In genomic region chr16:11468533-11469179, GRCm38 (mm10) we compare ENCODE assay signal across 7 mouse cellular contexts.
A peak's percentile ranks its signal among the peaks of the same experiment; 100 is the strongest.
DNase-seq lines count a peak whose midpoint lies in the region; ATAC-seq and TF ChIP-seq lines count a peak whose summit lies in the region.

No protein-coding gene starts in this region.

- H3K27ac ChIP-seq in forebrain, embryonic 14.5 days (ENCODE audit: low read depth, low read length): no peak overlapping the region
- H3K27ac ChIP-seq in hindbrain, embryonic 12.5 days: no peak overlapping the region

- ATAC-seq in Patski: peak; percentile 37
- ATAC-seq in forebrain, embryonic 14.5 days: peak; percentile 52; the same call in 1 of the 2 replicates
- ATAC-seq in hindbrain, embryonic 12.5 days (ENCODE audit: low FRiP score): peak; percentile 45; the same call in 1 of the 2 replicates

- H3K9me3 ChIP-seq in forebrain, embryonic 14.5 days (replicated peaks; ENCODE audit: control insufficient read depth, low read length): no peaks in the 10 kb centered on the region
- H3K9me3 ChIP-seq in hindbrain, embryonic 12.5 days (replicated peaks): no peaks in the 10 kb centered on the region

- no peak for TF ChIP-seq CTCF in Patski (IDR thresholded peaks at IDR 0.05)

- no peaks in the 10 kb centered on the region for H3K27me3 ChIP-seq in Patski
- no peaks in the 10 kb centered on the region for H3K27me3 ChIP-seq in forebrain, embryonic 14.5 days (replicated peaks; ENCODE audit: control insufficient read depth, insufficient read depth, low read length)
- H3K27me3 ChIP-seq in hindbrain, embryonic 12.5 days: no peaks in the 10 kb centered on the region

- 0 out of 2 replicates have a peak, but pooled peaks cover 2% of the 10 kb centered on the region for H3K36me3 ChIP-seq in forebrain, embryonic 14.5 days (ENCODE audit: control insufficient read depth, insufficient read depth, low read length)
- H3K36me3 ChIP-seq in hindbrain, embryonic 12.5 days: no peaks in the 10 kb centered on the region

- CTCF ChIA-PET in Patski (lab: Charles Lee): interaction anchor here (0.7 to 3.5 kb wide), 18 partner anchors 10 to 201 kb away, joined by 3 to 30 read pairs (median 4); no protein-coding TSS in a partner anchor

- no peak overlapping the region for H3K9ac ChIP-seq in forebrain, embryonic 14.5 days (ENCODE audit: low read length)
- no peak overlapping the region for H3K9ac ChIP-seq in hindbrain, embryonic 12.5 days

- DNase-seq in Patski (ENCODE audit: low read depth, low spot score): no peak
- DNase-seq in c-Kit-positive CD71-positive TER-119-negative erythroid progenitor cells, embryonic 14.5 days (ENCODE audit: low read depth): peak; percentile 27
- peak; percentile 79 for DNase-seq in forebrain, embryonic 14.5 days (ENCODE audit: low spot score)
- peak; percentile 76 to 79 for DNase-seq in layer of hippocampus, postnatal 14 days (ENCODE audit: low spot score in 2 of 2)
- peak; percentile 56 for DNase-seq in mesoderm, embryonic 11.5 days (ENCODE audit: low read depth, low spot score)
- DNase-seq in skeletal muscle tissue, adult 2 months (ENCODE audit: low read depth, low spot score): peak; percentile 55

- H3K4me1 ChIP-seq in forebrain, embryonic 14.5 days (ENCODE audit: control insufficient read depth, insufficient read depth, low read length): no peaks in the 10 kb centered on the region
- H3K4me1 ChIP-seq in hindbrain, embryonic 12.5 days: peaks cover 1% of the 10 kb centered on the region

- WGBS in forebrain, embryonic 14.5 days: 64% methylated on average over 15 of the region's 15 CpGs
- 69% methylated on average over 15 of the region's 15 CpGs for WGBS in hindbrain, embryonic 12.5 days

- POLR2A ChIA-PET in Patski (lab: Charles Lee): interaction anchor here (0.7 to 2.5 kb wide), 2 partner anchors 37 to 379 kb away, joined by 3 to 11 read pairs; no protein-coding TSS in a partner anchor

- no peak overlapping the region for H3K4me3 ChIP-seq in forebrain, embryonic 14.5 days (ENCODE audit: low read depth, low read length)
- H3K4me3 ChIP-seq in hindbrain, embryonic 12.5 days: no peak overlapping the region

- in situ Hi-C loops in Patski (cut with MboI; ENCODE audit: low pct_unique_long_range_greater_than_20kb): loop anchor here (5.0 to 25.0 kb wide), 4 partner anchors 134 to 469 kb away; no protein-coding TSS in a partner anchor

- H3K4me2 ChIP-seq in forebrain, embryonic 14.5 days (ENCODE audit: low read length): no peak overlapping the region
- H3K4me2 ChIP-seq in hindbrain, embryonic 12.5 days (replicated peaks): no peak overlapping the region
